Mouse (Mus musculus): ENCODE data around the gene Phykpl.
A peak's percentile ranks its signal among the peaks of the same experiment; 100 is the strongest.

Gene Phykpl

DNA sequence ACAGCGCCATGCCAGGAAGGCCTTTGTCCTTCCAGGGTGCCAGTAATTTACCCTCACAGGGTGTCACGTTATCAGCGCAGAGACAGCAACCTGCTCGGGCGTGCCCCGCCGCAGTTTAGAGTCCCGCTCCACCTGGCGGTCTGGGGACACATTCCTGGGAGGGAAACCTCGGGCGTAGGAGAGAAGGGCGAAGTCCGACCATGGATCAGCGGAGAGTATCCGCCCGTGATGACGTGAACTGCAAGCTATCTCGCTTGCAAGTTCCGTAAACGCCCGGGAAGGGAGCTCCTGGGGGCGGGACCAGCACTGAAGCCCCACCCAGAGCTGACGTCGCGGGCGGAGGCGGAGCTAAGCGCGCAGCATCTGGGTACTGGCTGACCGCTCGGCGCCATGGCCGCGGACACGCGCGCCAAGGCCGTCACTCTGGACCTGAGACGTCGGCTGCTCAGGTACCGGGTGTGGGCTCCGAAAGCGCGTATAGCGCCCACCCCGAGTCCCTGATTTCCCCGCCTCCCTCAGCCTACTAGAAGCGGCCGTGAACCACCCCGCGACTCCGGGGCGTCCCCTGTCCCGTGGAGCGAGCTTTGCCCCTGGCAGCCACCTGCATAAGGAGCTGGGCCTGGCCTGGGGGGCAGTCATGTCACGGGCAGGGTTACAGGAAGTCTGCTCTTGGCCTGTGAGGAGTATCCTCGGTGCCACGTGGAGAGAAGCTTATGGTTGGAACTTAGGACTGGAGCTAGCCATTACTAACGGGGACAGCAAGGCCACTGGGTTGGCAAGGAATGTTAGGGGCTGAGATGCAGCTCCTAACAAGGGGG is at the start of gene Phykpl:
TSS of gene Phykpl (plus strand) at position 327 of the 818 bp plus-strand sequence.
- DNase-seq, result peak; percentile 96 to 98

- DNase-seq, result no peak
Observed at GRCm38 (mm10) chr11:51538388-51538787, 46.2 kb upstream of the Phykpl start.

- peak in 1 of 2 experiments; percentile 24 for DNase-seq
Observed at GRCm38 (mm10) chr11:51538919-51539758, 45.4 kb upstream of the Phykpl start.

DNA sequence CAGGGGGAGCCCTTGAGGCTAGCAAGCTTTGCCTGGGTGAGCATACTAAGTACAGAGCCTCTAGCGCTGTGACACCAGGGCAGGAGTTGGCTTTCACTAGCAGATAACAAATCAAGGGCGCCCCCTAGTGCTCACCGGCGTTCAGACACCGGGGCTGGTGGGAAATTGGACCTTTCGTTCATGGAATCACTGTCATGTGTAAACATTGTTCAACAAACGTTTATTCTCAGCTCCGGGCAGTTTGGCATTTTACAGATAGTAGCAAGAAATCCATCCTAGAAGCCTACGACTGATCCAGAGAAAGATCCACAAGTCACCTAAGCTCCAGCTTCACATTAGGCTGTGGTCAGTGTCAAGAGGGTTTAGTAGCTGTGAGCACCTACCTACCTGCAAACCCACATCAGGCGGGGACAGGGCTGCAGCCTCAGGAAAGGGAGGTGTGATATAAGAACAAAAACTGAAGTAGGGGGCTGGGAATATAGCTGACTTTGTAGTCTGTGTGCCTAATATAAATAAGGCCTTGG is 44.7 kb upstream of the Phykpl start:
- peak; percentile 98 to 100 for DNase-seq

GRCm38 (mm10) chr11:51542424-51542823 is 42.1 kb upstream of the Phykpl start:
- no peak for DNase-seq

- DNase-seq, result no peak
Observed at GRCm38 (mm10) chr11:51543487-51544050, 41.0 kb upstream of the Phykpl start.

DNA sequence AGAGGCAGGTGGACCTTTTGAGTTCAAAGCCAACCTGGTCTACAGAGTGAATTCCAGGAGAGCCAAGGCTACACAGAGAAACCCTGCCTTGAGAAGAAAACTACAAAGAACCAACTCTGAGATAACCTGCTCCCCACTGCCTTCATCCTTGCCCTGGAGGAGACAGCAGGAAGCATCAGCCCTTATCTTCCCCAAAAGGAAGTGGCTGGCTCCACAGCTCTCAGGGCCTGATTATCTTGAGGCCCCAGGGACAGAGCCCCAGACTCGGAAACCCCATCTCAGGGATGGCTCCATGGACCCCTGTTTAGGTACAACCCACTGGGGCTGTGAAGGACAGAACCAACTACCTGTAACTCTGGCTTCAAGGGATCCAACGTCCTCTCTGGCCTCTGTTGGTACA is 40.1 kb upstream of the Phykpl start:
- DNase-seq, result no peak

DNA sequence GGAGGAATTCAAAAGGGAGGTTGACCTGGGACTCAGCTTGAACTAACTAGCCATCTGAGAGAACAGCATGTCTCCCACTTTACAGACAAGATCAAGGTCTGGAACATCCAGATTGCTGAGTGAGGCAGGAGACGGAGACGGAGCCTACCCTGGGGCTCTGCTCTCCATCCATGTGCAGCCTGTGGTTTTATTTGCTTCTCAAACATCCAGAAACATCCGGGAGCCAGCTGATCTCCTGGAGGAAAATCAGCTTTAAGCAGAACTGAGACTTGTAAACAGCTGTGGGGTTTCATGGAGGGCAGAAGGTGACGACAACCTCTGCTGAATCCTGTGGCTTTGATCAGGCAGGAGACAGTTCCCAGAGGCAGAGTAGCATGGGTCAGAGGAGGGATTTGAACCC is 38.7 kb upstream of the Phykpl start:
- no peak for DNase-seq

- no peak for DNase-seq
Observed at GRCm38 (mm10) chr11:51551253-51551652, 33.3 kb upstream of the Phykpl start.

- peak in 1 of 2 experiments; percentile 23 for DNase-seq
Observed at GRCm38 (mm10) chr11:51552091-51552490, 32.5 kb upstream of the Phykpl start.

- DNase-seq, result no peak
Observed at GRCm38 (mm10) chr11:51554590-51554989, 30.0 kb upstream of the Phykpl start.

GRCm38 (mm10) chr11:51555066-51555465 is 29.5 kb upstream of the Phykpl start:
- DNase-seq, result no peak

GRCm38 (mm10) chr11:51563276-51563675 is 21.3 kb upstream of the Phykpl start:
- no peak for DNase-seq

GRCm38 (mm10) chr11:51565062-51565461 is 19.5 kb upstream of the Phykpl start:
- DNase-seq, result no peak

DNA sequence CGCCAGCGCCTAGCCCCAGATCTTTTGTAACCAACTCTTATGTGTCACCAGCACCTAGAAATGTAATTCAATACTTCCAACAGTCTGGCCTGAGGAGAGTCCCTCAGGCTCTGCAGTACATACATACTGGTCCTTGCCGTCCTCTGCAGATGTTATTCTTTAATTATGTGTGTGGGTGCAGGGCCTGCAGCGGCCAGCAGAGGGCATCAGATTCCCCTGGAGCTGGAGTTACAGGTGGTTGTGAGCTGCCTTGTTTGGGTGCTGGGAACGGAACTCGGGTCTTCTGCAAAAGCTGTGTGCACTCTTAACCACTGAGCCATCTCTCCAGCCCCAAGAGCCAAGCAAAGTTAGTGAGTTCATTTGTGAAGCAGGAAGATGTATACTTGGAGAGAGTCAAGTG is 18.6 kb upstream of the Phykpl start:
- DNase-seq, result no peak

DNA sequence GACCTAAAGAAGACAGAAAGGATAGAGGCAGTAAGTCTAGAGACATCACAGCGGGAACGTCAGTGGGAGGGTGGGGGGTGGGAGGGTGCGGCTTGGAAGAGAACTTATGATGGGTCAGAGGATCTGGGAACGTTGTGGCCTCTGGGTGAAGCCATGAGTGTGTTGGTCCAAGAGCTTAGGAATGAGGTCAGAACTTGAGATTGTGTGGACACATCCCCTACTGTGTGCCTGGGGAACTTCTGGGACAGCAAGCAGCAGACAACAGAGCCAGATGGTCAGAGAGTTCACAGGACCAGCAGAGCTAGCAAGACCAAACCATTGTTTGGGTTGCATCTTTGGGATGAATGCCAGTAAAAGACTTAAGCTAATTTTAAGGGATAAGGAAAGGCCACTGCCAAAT is 15.8 kb upstream of the Phykpl start:
- DNase-seq, result no peak

DNA sequence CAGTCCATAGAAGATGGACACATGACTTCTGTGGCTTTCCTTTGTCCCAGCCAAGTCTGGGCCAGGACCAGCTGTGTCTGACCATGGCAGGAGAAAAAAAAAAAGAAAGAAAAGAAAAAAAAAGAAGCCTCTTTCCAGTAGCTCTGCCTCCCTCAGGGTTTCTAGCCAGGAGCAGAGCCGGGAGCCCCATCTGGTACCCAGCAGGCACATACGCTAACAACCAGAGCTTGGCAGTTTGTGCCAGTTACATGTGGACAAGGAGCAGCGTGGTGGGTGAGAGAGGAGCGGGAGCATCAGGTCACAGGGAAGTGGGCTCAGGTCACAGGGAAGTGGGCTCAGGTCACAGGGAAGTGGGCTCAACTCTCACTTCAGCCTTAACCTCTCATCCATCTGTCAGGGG is 8.1 kb upstream of the Phykpl start:
- peak; percentile 38 to 41 for DNase-seq

DNA sequence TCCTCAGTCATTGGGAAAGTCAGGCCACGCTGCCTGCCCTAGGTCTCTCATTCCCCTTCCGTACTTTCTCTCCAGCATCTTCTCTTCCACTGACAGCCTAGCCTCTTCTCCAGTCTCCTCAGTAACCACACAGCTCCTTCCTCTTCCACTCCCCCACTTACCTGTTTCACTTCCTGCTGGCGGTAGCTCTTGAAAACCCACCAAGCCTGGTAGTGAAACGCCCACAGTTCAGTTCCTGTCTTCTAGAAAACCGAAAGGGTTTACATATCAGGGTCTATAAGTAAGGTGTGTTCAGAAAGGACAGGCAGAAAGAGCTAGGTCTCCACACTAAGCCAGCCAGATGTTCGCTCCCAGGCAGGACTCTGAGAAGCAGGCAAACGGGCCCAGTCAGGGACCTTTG is 7.0 kb upstream of the Phykpl start:
- no peak for DNase-seq

DNA sequence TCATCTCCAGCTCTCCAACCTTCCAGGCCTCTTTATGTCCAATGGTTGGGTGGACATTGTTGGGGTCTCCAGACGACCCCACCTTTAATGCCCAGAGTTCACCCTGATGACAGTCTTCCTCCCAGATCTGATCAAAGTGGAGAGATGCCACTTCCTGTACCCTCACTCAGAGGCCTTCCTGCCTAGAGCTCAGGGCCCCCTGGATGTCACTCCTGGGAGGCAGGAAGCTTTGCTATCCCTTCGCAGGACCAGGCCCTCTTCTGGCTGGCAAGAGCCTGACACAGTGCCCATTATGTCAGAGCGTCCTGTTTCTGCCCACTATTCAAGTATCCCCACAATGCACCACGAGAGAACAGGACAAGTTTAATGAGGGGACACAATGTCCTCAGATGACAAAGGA is 5.5 kb upstream of the Phykpl start:
- no peak for DNase-seq

DNA sequence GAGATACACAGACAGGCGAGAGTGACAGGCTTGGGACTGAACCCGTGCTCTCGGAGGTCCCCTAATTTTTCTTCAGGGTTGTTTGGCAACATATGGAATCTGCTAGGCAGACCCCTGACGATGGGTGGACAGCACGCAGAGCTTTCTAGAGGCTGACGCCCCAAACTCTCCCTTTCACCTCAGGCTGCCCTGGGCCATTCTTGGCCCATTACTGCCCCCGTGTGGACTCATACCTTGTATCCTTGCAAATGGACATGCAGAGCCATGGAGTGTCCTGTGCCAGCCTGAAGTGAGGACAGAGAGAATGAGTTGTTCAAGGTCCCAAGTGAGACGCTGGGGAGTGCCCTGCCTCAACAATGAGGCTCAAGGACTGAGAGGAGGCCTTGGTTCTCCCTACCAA is 1.8 kb upstream of the Phykpl start:
- DNase-seq, result peak; percentile 81 to 88

DNA sequence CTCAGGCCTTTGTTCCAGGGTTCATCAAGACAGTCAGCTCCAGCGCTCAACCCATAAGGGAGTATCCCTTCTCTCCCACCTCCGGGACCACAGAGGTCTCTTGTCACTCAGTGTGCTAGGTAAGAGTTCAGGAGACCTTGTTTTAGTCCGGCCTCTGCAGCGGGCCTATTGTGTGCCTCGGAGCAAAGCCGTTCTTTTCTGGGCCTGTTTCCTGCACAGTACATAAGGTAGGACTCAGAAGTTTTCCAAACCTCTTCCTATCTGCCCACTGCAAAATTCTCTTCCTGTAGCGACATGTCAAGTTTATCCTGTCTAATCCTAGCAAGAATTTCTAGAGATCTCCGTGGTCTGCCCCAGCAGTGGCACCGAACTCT is 513 bp upstream of the Phykpl start:
- peak in 1 of 2 experiments; percentile 36 for DNase-seq

DNA sequence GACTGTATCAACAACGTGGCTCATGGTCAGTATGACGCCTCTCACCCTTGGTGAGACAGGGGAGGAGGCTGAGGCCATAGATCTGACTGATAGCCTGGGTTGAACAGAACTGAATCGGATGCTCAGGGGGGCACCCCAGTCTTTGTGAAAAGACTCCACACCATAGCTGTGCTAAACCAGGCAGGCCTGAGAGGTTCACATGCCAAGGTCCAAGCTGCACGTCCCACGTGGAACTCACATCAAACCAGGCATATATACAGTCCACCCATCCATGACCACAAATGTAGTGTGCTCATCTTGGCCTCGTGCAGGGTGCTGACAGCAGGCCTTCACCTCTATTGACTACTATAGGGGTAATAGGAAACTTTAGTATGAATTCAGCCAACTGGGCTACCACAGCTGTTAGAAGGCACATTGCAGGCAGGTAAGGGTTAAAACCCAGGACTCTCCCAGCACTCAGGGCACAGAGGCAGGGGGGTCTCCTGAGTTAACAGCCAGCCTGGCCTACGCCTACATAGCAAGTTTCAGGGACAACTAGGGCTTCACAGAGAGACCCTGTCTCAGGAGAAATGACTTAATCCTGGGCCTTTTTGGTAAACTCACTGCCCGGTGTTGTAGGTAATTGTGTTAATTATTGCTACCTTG is 1.2 kb downstream of the Phykpl start:
- DNase-seq, result no peak

DNA sequence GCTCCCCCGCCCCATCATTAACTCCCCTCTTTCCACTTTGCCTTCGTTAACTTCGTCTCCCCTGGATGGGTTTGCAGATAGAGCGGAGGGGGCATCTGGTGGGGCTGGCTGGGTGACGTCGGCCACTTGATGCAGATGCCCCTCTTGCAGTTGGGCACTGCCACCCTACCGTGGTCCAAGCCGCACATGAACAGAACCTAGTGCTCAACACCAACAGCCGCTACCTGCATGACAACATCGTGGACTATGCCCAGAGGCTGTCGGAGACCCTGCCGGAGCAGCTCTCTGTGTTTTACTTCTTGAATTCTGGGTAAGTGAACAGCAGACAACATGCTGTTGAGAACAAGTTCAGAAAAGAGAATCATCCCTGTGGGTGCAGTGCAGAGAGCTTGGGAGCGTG is 1.9 kb downstream of the Phykpl start:
- DNase-seq, result no peak

All from cerebellum, postnatal 14 days (tissue).